In genomic region chr3:105695476-105696386, GRCm38 (mm10) we compare ENCODE assay signal across 8 mouse cellular contexts. TPM values are rescaled to one million over a fixed set of nuclear protein-coding genes. Genes with fewer than 3 reads are reported as not detected.
DNase-seq lines count a peak whose midpoint lies in the region; ATAC-seq and TF ChIP-seq lines count a peak whose summit lies in the region.

No protein-coding gene starts in this region.

- intact Hi-C loops in heart, postnatal 14 days (cut with DNase I): no loop called here

- DNase-seq in liver, postnatal 0 days: peak; percentile 10
- DNase-seq in liver: no peak
- peak; percentile 55 for DNase-seq in embryo, embryonic 10.5 days (ENCODE audit: low spot score)
- peak; percentile 49 to 58 for DNase-seq in heart, postnatal 14 days
- DNase-seq in kidney, postnatal 25 days: no peak
- no peak for DNase-seq in B cell, adult 2 months
- no peak for DNase-seq in urinary bladder, adult 2 months (ENCODE audit: low spot score)

- TF ChIP-seq CTCF in liver, postnatal 0 days (IDR thresholded peaks at IDR 0.05; ENCODE audit: low read depth): no peak

- no peak overlapping the region for H3K4me2 ChIP-seq in liver, postnatal 0 days (ENCODE audit: low read depth, low read length)
- H3K4me2 ChIP-seq in midbrain, embryonic 16.5 days (ENCODE audit: low read length): peak overlapping the region; percentile 41

- H3K9me3 ChIP-seq in liver, postnatal 0 days (ENCODE audit: low read length): no peaks in the 10 kb centered on the region
- H3K9me3 ChIP-seq in midbrain, embryonic 16.5 days (replicated peaks; ENCODE audit: control insufficient read depth, low read length, poor library complexity, severe bottlenecking): no peaks in the 10 kb centered on the region

- H3K9ac ChIP-seq in liver, postnatal 0 days (replicated peaks): no peak overlapping the region
- H3K9ac ChIP-seq in midbrain, embryonic 16.5 days (ENCODE audit: low read depth, low read length): peak overlapping the region; percentile 52; the same call in 1 of the 2 replicates

- peaks cover 12% of the 10 kb centered on the region; the same call in 1 of the 2 replicates for H3K4me1 ChIP-seq in liver, postnatal 0 days (ENCODE audit: insufficient read depth)
- H3K4me1 ChIP-seq in midbrain, embryonic 16.5 days (ENCODE audit: control insufficient read depth, insufficient read depth, low read length): peaks cover 16% of the 10 kb centered on the region

- H3K27me3 ChIP-seq in liver, postnatal 0 days (ENCODE audit: insufficient read depth, low read length): peaks cover 11% of the 10 kb centered on the region; the same call in 1 of the 2 replicates
- H3K27me3 ChIP-seq in midbrain, embryonic 16.5 days (ENCODE audit: control insufficient read depth, insufficient read depth, low read depth, low read length): no peaks in the 10 kb centered on the region

- TF ChIP-seq EP300 in liver, postnatal 0 days (IDR thresholded peaks at IDR 0.05; ENCODE audit: low read depth): no peak

- H3K36me3 ChIP-seq in liver, postnatal 0 days (replicated peaks; ENCODE audit: insufficient read depth, low read length): no peaks in the 10 kb centered on the region
- H3K36me3 ChIP-seq in midbrain, embryonic 16.5 days (ENCODE audit: control insufficient read depth, insufficient read depth, low read length): no peaks in the 10 kb centered on the region

- WGBS in liver, postnatal 0 days (ENCODE audit: insufficient replicate concordance): 47% methylated on average over 20 of the region's 20 CpGs
- 20% methylated on average over 20 of the region's 20 CpGs for WGBS in midbrain, embryonic 16.5 days

- H3K4me3 ChIP-seq in liver, postnatal 0 days (ENCODE audit: low read depth, low read length): no peak overlapping the region
- H3K4me3 ChIP-seq in midbrain, embryonic 16.5 days (ENCODE audit: low read depth, low read length): no peak overlapping the region

- H3K27ac ChIP-seq in liver, postnatal 0 days (ENCODE audit: low read depth): no peak overlapping the region
- peak overlapping the region; percentile 69 for H3K27ac ChIP-seq in midbrain, embryonic 16.5 days (ENCODE audit: low read length)

- no peak for ATAC-seq in liver, postnatal 0 days
- peak; percentile 84 for ATAC-seq in midbrain, embryonic 16.5 days

RNA-seq across cellular contexts. Expression of gene Ddx20, which starts 8.4 kb away (rescaled TPM):
- polyA plus RNA-seq in liver, postnatal 0 days (2015; fragmentation: Nextera tagmentation; extraction: Ambion mirVana): 9.7 and 9.8 TPM in 2 replicates
- total RNA-seq in heart, postnatal 14 days (2021): 10 to 100 TPM; 11.2 to 12.7 TPM
- polyA plus RNA-seq in midbrain, embryonic 16.5 days (2015; fragmentation: Nextera tagmentation; extraction: Ambion mirVana): 24.6 and 27.1 TPM in 2 replicates
- 10.4 and 10.8 TPM in 2 replicates for polyA plus RNA-seq in urinary bladder, adult 2 months (2012; rRNA removed)

RNA-seq across cellular contexts. Expression of gene Inka2, which starts 8.7 kb away (rescaled TPM):
- 0.13 and 0.17 TPM in 2 replicates for polyA plus RNA-seq in liver, postnatal 0 days (2015; fragmentation: Nextera tagmentation; extraction: Ambion mirVana)
- total RNA-seq in heart, postnatal 14 days (2021): 10 to 100 TPM; 35.5 to 37.7 TPM
- 5.5 and 7.0 TPM in 2 replicates for polyA plus RNA-seq in midbrain, embryonic 16.5 days (2015; fragmentation: Nextera tagmentation; extraction: Ambion mirVana)
- 19.8 and 27.1 TPM in 2 replicates for polyA plus RNA-seq in urinary bladder, adult 2 months (2012; rRNA removed)

Comparison
In these comparisons a context has a peak if more than half of its experiments do, and no peak if none do; other contexts are left out.
1. DNase-seq: peak in liver, postnatal 0 days (single experiment), embryo, embryonic 10.5 days (single experiment) and heart, postnatal 14 days (2 of 2); none in liver (single experiment), kidney, postnatal 25 days (0 of 2), B cell, adult 2 months (0 of 2) and urinary bladder, adult 2 months (single experiment).